Mouse (Mus musculus) embryonic fibroblast, embryonic 13.5 days (primary cell): ENCODE measurements around the gene Resp18. TPM values are rescaled to one million over a fixed set of nuclear protein-coding genes. Genes with fewer than 3 reads are reported as not detected.
A peak's percentile ranks its signal among the peaks of the same experiment; 100 is the strongest.

Experiments
- H3K27ac ChIP-seq: 2 replicates; pipeline ENCODE4 v1.5.1; 2012; ENCODE audit warnings: low read length, control low read depth, inconsistent platforms; ENCODE audit not compliant: insufficient read depth
- H3K4me1 ChIP-seq: 2 replicates; pipeline ENCODE4 v1.6.1; 2011; ENCODE audit warnings: low read length; ENCODE audit not compliant: control insufficient read depth, insufficient read depth
- H3K4me3 ChIP-seq: 2 replicates; pipeline ENCODE4 v1.5.1; 2011; ENCODE audit warnings: mild to moderate bottlenecking, control low read depth, low read length; ENCODE audit not compliant: insufficient read depth
- CTCF ChIP-seq: IDR thresholded peaks from 2 replicates; pipeline ENCODE4 v1.5.1; 2011; ENCODE audit warnings: mild to moderate bottlenecking, control low read depth, low read length, moderate library complexity, borderline replicate concordance; ENCODE audit not compliant: insufficient read depth
- POLR2A ChIP-seq: IDR thresholded peaks from 2 replicates; pipeline ENCODE4 v1.6.1; 2011; ENCODE audit warnings: low read depth, mild to moderate bottlenecking, control low read depth, low read length, moderate library complexity
- polyA plus RNA-seq: library from polyadenylated mRNA; stranded (reverse); fragments of >200 nt; gene quantifications from 2 replicates; pipeline ENCODE4 v1.2.4, GENCODE M21; 2011; ENCODE audit warnings: low read depth; ENCODE audit not compliant: missing spikeins, insufficient read length

Gene Resp18
- polyA plus RNA-seq, 1 experiment = not detected

DNA sequence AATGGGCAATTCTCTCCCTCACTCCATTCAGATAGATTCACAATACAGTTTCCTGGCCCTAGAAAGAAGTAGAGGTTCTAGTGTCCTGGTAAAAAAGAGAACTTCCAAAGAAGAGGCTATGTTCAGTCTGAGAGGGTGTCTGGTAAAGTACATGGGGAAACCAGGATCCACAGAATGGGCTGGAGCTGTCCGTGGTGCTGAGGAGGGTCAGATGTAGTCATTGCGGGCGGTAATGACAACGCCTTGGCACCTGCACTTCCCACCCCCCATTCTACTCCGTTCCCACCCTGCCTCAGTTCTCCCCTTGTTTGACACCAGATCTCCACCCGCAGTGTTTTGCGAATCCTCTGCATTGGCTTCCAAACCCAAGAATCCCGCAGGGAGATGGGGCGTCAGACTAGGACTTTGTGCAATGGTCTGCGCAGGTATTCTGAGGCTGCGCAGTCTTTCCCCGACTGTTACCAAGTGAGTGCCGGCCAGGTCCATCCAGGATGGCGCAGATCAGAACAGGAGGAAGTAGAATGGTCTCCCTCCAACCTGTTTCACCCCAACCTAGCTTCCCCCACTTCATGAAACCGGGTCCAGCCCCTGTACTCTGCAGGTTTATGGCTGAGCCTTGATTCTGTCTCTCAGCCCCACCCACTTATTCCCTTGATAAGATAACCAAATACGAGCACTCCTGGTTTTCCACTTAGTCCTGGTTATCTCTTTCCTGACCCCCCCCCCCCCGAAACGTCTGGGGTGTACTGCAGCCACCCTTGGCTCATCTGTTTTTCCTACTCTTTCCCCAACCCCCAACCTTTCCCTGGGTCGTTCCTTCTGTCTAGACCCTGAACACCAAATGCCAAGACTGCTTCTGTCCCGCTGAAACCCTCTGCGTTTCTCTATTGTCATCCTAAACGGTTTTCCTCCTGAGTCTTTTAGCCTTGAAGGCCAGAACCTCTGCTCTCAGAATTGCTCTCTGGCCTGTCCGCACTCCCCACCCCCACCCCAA, 723 bp downstream of the Resp18 start:
- TF ChIP-seq CTCF (no peak), POLR2A (no peak)
- H3K4me3 ChIP-seq = no peak overlapping the region
- H3K27ac ChIP-seq = no peak overlapping the region
- no peaks in the 10 kb centered on the region for H3K4me1 ChIP-seq

DNA sequence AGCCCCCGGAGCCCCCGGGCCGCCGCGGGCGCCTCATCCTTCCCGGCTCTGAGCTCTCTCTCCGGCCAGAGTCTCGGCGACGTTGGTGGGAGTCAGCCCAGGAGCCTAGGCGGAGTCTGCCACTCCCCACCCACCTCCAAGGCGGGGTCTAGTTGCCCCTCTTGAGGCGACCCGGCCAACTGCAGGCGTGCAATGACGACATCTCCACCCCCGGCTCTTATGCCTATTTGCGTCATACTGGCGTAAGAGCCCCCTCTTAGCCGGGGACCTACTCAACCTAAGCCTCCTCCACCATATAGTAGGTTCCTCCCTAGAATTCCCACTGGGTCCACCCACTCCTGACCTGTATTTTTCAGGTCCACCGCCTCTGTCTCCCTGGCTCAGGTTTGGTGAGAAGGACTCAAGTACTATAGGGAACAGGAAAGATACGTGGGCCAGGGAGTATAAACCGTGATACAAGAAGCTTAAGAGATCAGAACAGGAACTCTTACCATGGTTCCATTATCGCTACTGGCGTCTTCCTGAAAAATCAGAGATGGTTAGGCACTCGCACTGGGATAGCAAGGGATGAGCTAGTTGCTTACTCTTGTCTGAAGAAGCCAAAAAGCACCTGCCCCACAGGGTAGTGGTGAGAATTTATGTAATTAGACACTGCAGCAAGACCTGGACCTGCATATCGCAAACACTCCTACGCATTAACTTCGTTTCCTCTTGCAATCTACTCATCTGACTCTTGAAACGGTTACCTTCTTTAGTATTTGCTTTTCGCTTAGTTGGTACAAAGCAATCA, 13.9 kb downstream of the Resp18 start, which contains the start of gene Ptprn:
TSS of gene Ptprn (minus strand) at position 412 of the 790 bp plus-strand sequence.
- Histone ChIP-seq H3K27ac (peak within 1 kb of the TSS; percentile 76), H3K4me3 (peak within 1 kb of the TSS; percentile 92), H3K4me1 (peaks cover 6% of the 10 kb centered on the region; the same call in 1 of the 2 replicates)
- TF ChIP-seq CTCF (no peak), POLR2A (peak; percentile 42; the same call in 1 of the 2 replicates)

DNA sequence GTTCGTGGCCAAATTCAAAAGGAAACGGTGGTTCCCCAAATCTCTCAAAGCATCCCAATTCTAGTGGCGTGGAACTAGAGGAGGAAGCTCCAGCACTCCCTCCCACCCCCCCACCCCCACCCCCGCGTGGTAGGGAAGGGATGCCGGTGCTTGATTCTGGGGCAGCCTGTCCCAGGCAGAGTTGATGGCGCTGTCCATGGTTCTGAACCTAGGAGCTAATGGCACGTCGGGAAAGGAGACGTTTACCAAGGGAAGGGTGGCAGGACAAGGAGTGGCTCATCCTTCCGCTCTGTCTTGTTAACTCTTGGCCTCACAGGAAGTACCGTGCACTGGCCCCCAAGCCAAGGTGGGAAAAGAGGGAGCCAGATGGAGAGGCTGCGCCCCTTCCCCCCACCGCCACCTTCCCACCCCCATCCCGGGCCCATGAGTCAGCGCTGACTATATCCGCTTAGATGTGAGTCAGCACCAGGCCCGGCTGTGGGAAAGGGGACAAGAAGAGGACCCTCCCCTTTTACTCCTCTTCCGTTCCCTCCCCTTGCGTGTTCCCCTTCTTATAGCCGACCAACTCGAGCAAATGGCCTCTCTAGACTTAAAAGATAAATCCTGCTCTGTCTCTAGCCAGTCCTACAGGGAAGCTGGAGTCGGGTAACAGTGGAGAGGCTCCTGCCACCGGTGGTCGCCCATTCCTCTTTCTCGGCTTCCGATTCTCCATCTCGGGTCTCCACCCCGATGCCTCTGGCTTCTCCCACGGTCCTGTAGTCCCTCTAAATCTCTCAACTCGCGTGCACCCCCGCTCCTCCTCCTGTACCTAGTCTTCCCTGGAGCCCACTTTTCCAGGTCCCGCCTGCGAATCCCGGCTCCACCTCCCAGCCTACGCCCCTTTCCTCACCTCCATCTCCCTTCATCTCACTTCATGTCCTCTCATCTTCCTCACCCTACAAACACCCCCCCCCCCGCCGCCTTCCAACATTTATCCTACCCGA, 15.0 kb downstream of the Resp18 start:
- H3K27ac ChIP-seq = peak overlapping the region; percentile 76
- H3K4me3 ChIP-seq = peak overlapping the region; percentile 92
- TF ChIP-seq POLR2A (peak; percentile 57; the same call in 1 of the 2 replicates), CTCF (no peak)
- peaks cover 6% of the 10 kb centered on the region; the same call in 1 of the 2 replicates for H3K4me1 ChIP-seq

DNA sequence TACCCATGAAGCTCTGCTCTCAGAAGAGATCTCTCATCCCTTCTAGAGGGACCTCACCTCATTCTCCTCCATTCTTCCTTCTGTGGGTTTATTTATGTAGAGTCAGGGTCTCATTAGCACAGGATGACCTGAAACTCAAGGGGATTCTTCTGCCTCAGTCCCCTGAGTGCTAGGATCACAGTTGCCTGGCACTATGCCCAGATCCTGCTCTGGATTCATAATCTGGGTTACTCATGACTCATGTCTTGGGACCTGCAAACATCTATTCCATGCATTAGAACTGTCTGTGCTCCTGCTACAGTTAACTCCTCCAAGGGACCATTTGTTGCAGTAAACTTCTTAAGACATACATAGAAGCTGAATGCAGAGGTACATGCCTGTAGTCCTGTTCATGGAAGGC, 16.9 kb downstream of the Resp18 start:
- no peak for TF ChIP-seq POLR2A
- no peak overlapping the region for H3K4me3 ChIP-seq
- H3K27ac ChIP-seq = no peak overlapping the region
- H3K4me1 ChIP-seq = peaks cover 6% of the 10 kb centered on the region; the same call in 1 of the 2 replicates

DNA sequence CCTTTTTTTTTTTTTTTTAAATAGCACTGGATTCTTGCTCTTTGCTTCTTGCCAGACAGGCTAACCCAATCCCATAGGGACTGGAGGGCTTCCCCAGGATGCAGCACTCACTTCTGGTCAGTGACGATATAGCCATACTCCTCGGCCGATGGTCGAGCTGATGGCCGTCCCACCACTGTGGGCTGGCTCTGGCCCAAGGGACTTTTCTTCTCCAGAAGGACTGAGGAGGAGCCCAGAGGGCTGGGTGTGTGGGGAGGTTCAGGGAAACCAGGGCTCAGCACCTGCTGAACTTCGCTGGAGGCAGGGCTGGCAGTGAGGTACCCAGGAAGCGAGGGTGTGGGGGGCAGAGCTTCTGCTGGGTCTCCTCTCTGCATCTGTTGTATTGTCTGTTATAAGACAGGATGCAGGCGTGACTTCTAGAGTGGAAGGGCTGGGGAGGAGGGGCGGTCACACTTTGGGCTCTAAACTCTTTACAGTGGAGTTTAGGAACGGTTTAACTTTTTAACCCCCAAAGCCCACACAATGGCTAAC, 22.6 kb downstream of the Resp18 start:
- Histone ChIP-seq H3K4me3 (no peak overlapping the region), H3K4me1 (no peaks in the 10 kb centered on the region), H3K27ac (no peak overlapping the region)
- TF ChIP-seq POLR2A (no peak), CTCF (no peak)

GRCm38 (mm10) chr1:75254625-75255013, 23.6 kb downstream of the Resp18 start:
- Histone ChIP-seq H3K4me3 (no peak overlapping the region), H3K4me1 (no peaks in the 10 kb centered on the region), H3K27ac (no peak overlapping the region)
- TF ChIP-seq POLR2A (no peak), CTCF (no peak)

- Histone ChIP-seq H3K27ac (no peak overlapping the region), H3K4me3 (no peak overlapping the region), H3K4me1 (no peaks in the 10 kb centered on the region)
- no peak for TF ChIP-seq POLR2A
- TF ChIP-seq CTCF = peak; percentile 52; the same call in 1 of the 2 replicates
These were observed 24.2 kb downstream of the Resp18 start for GRCm38 (mm10) chr1:75253849-75254624.

DNA sequence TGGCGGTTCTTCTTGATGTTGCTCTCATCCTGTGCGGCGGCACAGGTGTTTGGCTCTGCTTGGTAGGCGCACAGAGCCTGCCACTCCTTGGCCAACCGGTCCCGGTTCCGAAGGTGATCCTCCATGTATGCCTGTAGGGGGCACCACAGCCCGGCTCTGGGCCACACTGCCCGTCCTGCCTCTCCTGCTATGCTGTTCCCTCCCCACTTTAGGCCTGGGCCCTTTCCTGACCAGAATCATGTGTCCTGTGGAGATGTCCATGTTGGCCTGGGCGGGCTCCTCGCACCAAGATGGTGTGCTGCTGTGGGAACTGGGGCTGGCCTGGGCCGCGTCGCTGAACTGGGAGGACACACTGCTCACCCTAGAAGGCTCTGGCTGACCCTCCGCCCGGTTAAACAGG, 25.2 kb downstream of the Resp18 start:
- TF ChIP-seq CTCF = no peak
- no peak overlapping the region for H3K4me3 ChIP-seq
- H3K4me1 ChIP-seq = peaks cover 5% of the 10 kb centered on the region; the same call in 1 of the 2 replicates
- no peak overlapping the region for H3K27ac ChIP-seq
